Mouse (Mus musculus) olfactory bulb, adult 2 months (tissue): ENCODE data around the gene 1500011B03Rik.

Experiments
- CTCF ChIP-seq: fragments of 200-500 bp; IDR thresholded peaks from 2 replicates; pipeline ENCODE4 v1.5.1; 2012; ENCODE audit warnings: low read depth, mild to moderate bottlenecking, low read length, moderate library complexity; ENCODE audit not compliant: insufficient read depth
- POLR2A ChIP-seq: fragments of 200-500 bp; IDR thresholded peaks from 2 replicates; pipeline ENCODE4 v1.6.1; 2012; ENCODE audit warnings: mild to moderate bottlenecking, low read depth, low read length, moderate library complexity; ENCODE audit not compliant: insufficient read depth

- TF ChIP-seq CTCF (no peak), POLR2A (no peak)
These were observed 63.7 kb downstream of the 1500011B03Rik start for GRCm38 (mm10) chr5:114759536-114760090.
